Mouse (Mus musculus): ENCODE data around the gene Exosc10. TPM values are rescaled to one million over a fixed set of nuclear protein-coding genes. Genes with fewer than 3 reads are reported as not detected.

Exosc10 gene
- total RNA-seq, 1 experiment, result 78.4 TPM

GRCm38 (mm10) chr4:148532516-148532915, 25.7 kb upstream of the Exosc10 start:
- in situ Hi-C loops (cut with MboI; ENCODE audit: low sequenced_read_pairs in 2 of 2, unreplicated experiment in 2 of 2), result no loop called here
- H3K27ac ChIP-seq (ENCODE audit: insufficient read depth, low read depth, low read length, poor library complexity, severe bottlenecking), result no peak overlapping the region
- no peak for TF ChIP-seq ZC3H11A (IDR thresholded peaks at IDR 0.05; ENCODE audit: borderline replicate concordance, low read depth, low read length)
- no peak for TF ChIP-seq HCFC1 (IDR thresholded peaks at IDR 0.05; ENCODE audit: borderline replicate concordance, insufficient read depth, low read length)
- no peak for TF ChIP-seq ZNF384 (IDR thresholded peaks at IDR 0.05; ENCODE audit: low read depth, low read length)
- TF ChIP-seq CHD2 (IDR thresholded peaks at IDR 0.05; ENCODE audit: low read depth, low read length), result no peak
- TF ChIP-seq MAFK (IDR thresholded peaks at IDR 0.05; ENCODE audit: insufficient read depth, low read depth, low read length), result no peak
- H3K9me3 ChIP-seq (ENCODE audit: control insufficient read depth, insufficient read depth, low read depth, low read length), result no peaks in the 10 kb centered on the region
- H3K9ac ChIP-seq (ENCODE audit: insufficient read depth, low read depth, low read length, poor library complexity, severe bottlenecking), result no peak overlapping the region
- H3K4me1 ChIP-seq (ENCODE audit: control insufficient read depth in 2 of 2, insufficient read depth in 2 of 2, low read length in 2 of 2, poor library complexity in 1 of 2), result no peaks in the 10 kb centered on the region
- DNase-seq (ENCODE audit: low read depth, low spot score), result no peak
- no peak overlapping the region for H3K4me3 ChIP-seq (ENCODE audit: insufficient read depth in 1 of 2, low read depth in 1 of 2, low read length in 2 of 2, poor library complexity in 1 of 2, severe bottlenecking in 1 of 2)
- peaks cover 35% of the 10 kb centered on the region for H3K36me3 ChIP-seq (ENCODE audit: control insufficient read depth, insufficient read depth, low read length, poor library complexity, severe bottlenecking)

GRCm38 (mm10) chr4:148533613-148534328, 24.5 kb upstream of the Exosc10 start:
- H3K4me3 ChIP-seq (ENCODE audit: insufficient read depth in 1 of 2, low read depth in 1 of 2, low read length in 2 of 2, poor library complexity in 1 of 2, severe bottlenecking in 1 of 2), result no peak overlapping the region
- in situ Hi-C loops (cut with MboI; ENCODE audit: low sequenced_read_pairs in 2 of 2, unreplicated experiment in 2 of 2), result no loop called here
- H3K9ac ChIP-seq (ENCODE audit: insufficient read depth, low read depth, low read length, poor library complexity, severe bottlenecking), result no peak overlapping the region
- no peak for TF ChIP-seq MAFK (IDR thresholded peaks at IDR 0.05; ENCODE audit: insufficient read depth, low read depth, low read length)
- TF ChIP-seq HCFC1 (IDR thresholded peaks at IDR 0.05; ENCODE audit: borderline replicate concordance, insufficient read depth, low read length), result no peak
- no peak for TF ChIP-seq ZNF384 (IDR thresholded peaks at IDR 0.05; ENCODE audit: low read depth, low read length)
- no peak for TF ChIP-seq CHD2 (IDR thresholded peaks at IDR 0.05; ENCODE audit: low read depth, low read length)
- TF ChIP-seq ZC3H11A (IDR thresholded peaks at IDR 0.05; ENCODE audit: borderline replicate concordance, low read depth, low read length), result no peak
- H3K27ac ChIP-seq (ENCODE audit: insufficient read depth, low read depth, low read length, poor library complexity, severe bottlenecking), result no peak overlapping the region
- DNase-seq (ENCODE audit: low read depth, low spot score), result no peak
- peaks cover 43% of the 10 kb centered on the region for H3K36me3 ChIP-seq (ENCODE audit: control insufficient read depth, insufficient read depth, low read length, poor library complexity, severe bottlenecking)
- H3K9me3 ChIP-seq (ENCODE audit: control insufficient read depth, insufficient read depth, low read depth, low read length), result no peaks in the 10 kb centered on the region
- no peaks in the 10 kb centered on the region for H3K4me1 ChIP-seq (ENCODE audit: control insufficient read depth in 2 of 2, insufficient read depth in 2 of 2, low read length in 2 of 2, poor library complexity in 1 of 2)

GRCm38 (mm10) chr4:148535876-148536275, 22.4 kb upstream of the Exosc10 start:
- in situ Hi-C loops (cut with MboI; ENCODE audit: low sequenced_read_pairs in 2 of 2, unreplicated experiment in 2 of 2), result no loop called here
- peaks cover 43% of the 10 kb centered on the region for H3K36me3 ChIP-seq (ENCODE audit: control insufficient read depth, insufficient read depth, low read length, poor library complexity, severe bottlenecking)

GRCm38 (mm10) chr4:148549106-148549505, 9.1 kb upstream of the Exosc10 start:
- peaks cover 40% of the 10 kb centered on the region for H3K36me3 ChIP-seq (ENCODE audit: control insufficient read depth, insufficient read depth, low read length, poor library complexity, severe bottlenecking)
- no peaks in the 10 kb centered on the region for H3K9me3 ChIP-seq (ENCODE audit: control insufficient read depth, insufficient read depth, low read depth, low read length)
- DNase-seq (ENCODE audit: low read depth, low spot score), result no peak
- H3K27ac ChIP-seq (ENCODE audit: insufficient read depth, low read depth, low read length, poor library complexity, severe bottlenecking), result no peak overlapping the region
- no peak overlapping the region for H3K4me3 ChIP-seq (ENCODE audit: insufficient read depth in 1 of 2, low read depth in 1 of 2, low read length in 2 of 2, poor library complexity in 1 of 2, severe bottlenecking in 1 of 2)
- in situ Hi-C loops (cut with MboI; ENCODE audit: low sequenced_read_pairs in 2 of 2, unreplicated experiment in 2 of 2), result no loop called here
- H3K9ac ChIP-seq (ENCODE audit: insufficient read depth, low read depth, low read length, poor library complexity, severe bottlenecking), result no peak overlapping the region
- TF ChIP-seq CHD2 (IDR thresholded peaks at IDR 0.05; ENCODE audit: low read depth, low read length), result no peak
- TF ChIP-seq HCFC1 (IDR thresholded peaks at IDR 0.05; ENCODE audit: borderline replicate concordance, insufficient read depth, low read length), result no peak
- no peak for TF ChIP-seq ZNF384 (IDR thresholded peaks at IDR 0.05; ENCODE audit: low read depth, low read length)
- no peaks in the 10 kb centered on the region for H3K4me1 ChIP-seq (ENCODE audit: control insufficient read depth in 2 of 2, insufficient read depth in 2 of 2, low read length in 2 of 2, poor library complexity in 1 of 2)

More at GRCm38 (mm10) chr4:148535876-148536275, 22.4 kb upstream of the Exosc10 start:
- no peak for DNase-seq (ENCODE audit: low read depth, low spot score)
- no peaks in the 10 kb centered on the region for H3K9me3 ChIP-seq (ENCODE audit: control insufficient read depth, insufficient read depth, low read depth, low read length)
- no peaks in the 10 kb centered on the region for H3K4me1 ChIP-seq (ENCODE audit: control insufficient read depth in 2 of 2, insufficient read depth in 2 of 2, low read length in 2 of 2, poor library complexity in 1 of 2)
- no peak overlapping the region for H3K27ac ChIP-seq (ENCODE audit: insufficient read depth, low read depth, low read length, poor library complexity, severe bottlenecking)
- H3K9ac ChIP-seq (ENCODE audit: insufficient read depth, low read depth, low read length, poor library complexity, severe bottlenecking), result no peak overlapping the region
- no peak for TF ChIP-seq HCFC1 (IDR thresholded peaks at IDR 0.05; ENCODE audit: borderline replicate concordance, insufficient read depth, low read length)
- no peak for TF ChIP-seq MAFK (IDR thresholded peaks at IDR 0.05; ENCODE audit: insufficient read depth, low read depth, low read length)
- TF ChIP-seq ZC3H11A (IDR thresholded peaks at IDR 0.05; ENCODE audit: borderline replicate concordance, low read depth, low read length), result no peak
- TF ChIP-seq CHD2 (IDR thresholded peaks at IDR 0.05; ENCODE audit: low read depth, low read length), result no peak
- no peak for TF ChIP-seq ZNF384 (IDR thresholded peaks at IDR 0.05; ENCODE audit: low read depth, low read length)
- no peak overlapping the region for H3K4me3 ChIP-seq (ENCODE audit: insufficient read depth in 1 of 2, low read depth in 1 of 2, low read length in 2 of 2, poor library complexity in 1 of 2, severe bottlenecking in 1 of 2)
